Mouse (Mus musculus) neural tube, embryonic 13.5 days (tissue): ENCODE data around the gene Tph1. TPM values are rescaled to one million over a fixed set of nuclear protein-coding genes. Genes with fewer than 3 reads are reported as not detected.

ENCODE experiments used
- ATAC-seq: fragments of 200-750 bp; cut with Nextera tagmentation; 2 replicates; pipeline ENCODE4 v1.8.0; 2017; ENCODE audit warnings: low read depth, mild to moderate bottlenecking, moderate TSS enrichment, moderate library complexity
- H3K27ac ChIP-seq: fragments of 300-500 bp; sonication (generic); replicated peaks from 2 replicates; pipeline ENCODE4 v1.5.1; 2015; ENCODE audit warnings: moderate library complexity, mild to moderate bottlenecking, inconsistent platforms
- H3K27me3 ChIP-seq: fragments of 300-500 bp; sonication (generic); 2 replicates; pipeline ENCODE4 v1.6.1; 2015; ENCODE audit warnings: mild to moderate bottlenecking, inconsistent platforms
- H3K36me3 ChIP-seq: fragments of 300-500 bp; sonication (generic); 2 replicates; pipeline ENCODE4 v1.6.1; 2015; ENCODE audit warnings: mild to moderate bottlenecking, inconsistent platforms
- H3K4me1 ChIP-seq: fragments of 300-500 bp; sonication (generic); replicated peaks from 2 replicates; pipeline ENCODE4 v1.6.1; 2015; ENCODE audit warnings: inconsistent platforms
- H3K4me2 ChIP-seq: fragments of 300-500 bp; sonication (generic); 2 replicates; pipeline ENCODE4 v1.6.1; 2015; ENCODE audit warnings: inconsistent platforms, mild to moderate bottlenecking, moderate library complexity
- H3K4me3 ChIP-seq: fragments of 300-500 bp; sonication (generic); 2 replicates; pipeline ENCODE4 v1.5.1; 2015; ENCODE audit warnings: mild to moderate bottlenecking, inconsistent platforms
- H3K9ac ChIP-seq: fragments of 300-500 bp; sonication (generic); 2 replicates; pipeline ENCODE4 v1.6.1; 2015; ENCODE audit warnings: moderate library complexity, mild to moderate bottlenecking, inconsistent platforms
- H3K9me3 ChIP-seq: fragments of 300-500 bp; sonication (generic); 2 replicates; pipeline ENCODE4 v1.6.1; 2016; ENCODE audit warnings: inconsistent platforms
- WGBS: fragments of 180-500 bp; shearing (Covaris S2); methylation state at CpG from one replicate; pipeline ENCODE4 v1.1.7; 2015; 5-methylcytosine and 5-hydroxymethylcytosine counted together
- polyA plus RNA-seq: library from polyadenylated mRNA; unstranded; fragments of >200 nt; fragmentation: Nextera tagmentation; extraction: Ambion mirVana; gene quantifications from 2 replicates; pipeline ENCODE4 v1.2.1, GENCODE M21; 2015

Gene Tph1
- polyA plus RNA-seq, 1 experiment from 2014 or later: 0.60 TPM

DNA sequence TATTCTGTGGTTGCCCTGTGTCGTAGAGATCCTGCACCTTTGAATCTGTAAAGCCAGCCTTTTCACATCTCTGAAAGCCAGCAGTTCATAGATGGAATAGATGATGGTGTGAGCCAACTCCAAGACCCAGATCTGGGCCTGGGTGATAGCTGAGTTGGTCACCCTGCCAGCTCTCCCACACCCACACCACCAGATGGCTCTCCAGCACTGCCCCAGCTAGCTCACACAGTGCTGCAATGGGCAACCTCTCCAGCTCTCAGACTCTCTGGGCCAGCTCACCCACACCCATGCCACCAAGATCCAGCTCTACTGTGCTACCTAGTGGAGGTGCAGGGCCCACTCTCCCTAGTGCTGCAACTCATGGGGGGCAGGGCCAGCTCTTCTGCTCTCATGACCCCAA, 29.2 kb downstream of the Tph1 start:
- H3K9ac ChIP-seq: no peak overlapping the region
- no peaks in the 10 kb centered on the region for H3K36me3 ChIP-seq
- H3K4me3 ChIP-seq: no peak overlapping the region
- ATAC-seq: no peak
- peaks cover 9% of the 10 kb centered on the region; the same call in 1 of the 2 replicates for H3K27me3 ChIP-seq
- peaks cover 18% of the 10 kb centered on the region for H3K4me1 ChIP-seq
- H3K27ac ChIP-seq: no peak overlapping the region
- 88% methylated on average over 1 of the region's 1 CpGs for WGBS
- no peaks in the 10 kb centered on the region for H3K9me3 ChIP-seq
- no peak overlapping the region for H3K4me2 ChIP-seq

DNA sequence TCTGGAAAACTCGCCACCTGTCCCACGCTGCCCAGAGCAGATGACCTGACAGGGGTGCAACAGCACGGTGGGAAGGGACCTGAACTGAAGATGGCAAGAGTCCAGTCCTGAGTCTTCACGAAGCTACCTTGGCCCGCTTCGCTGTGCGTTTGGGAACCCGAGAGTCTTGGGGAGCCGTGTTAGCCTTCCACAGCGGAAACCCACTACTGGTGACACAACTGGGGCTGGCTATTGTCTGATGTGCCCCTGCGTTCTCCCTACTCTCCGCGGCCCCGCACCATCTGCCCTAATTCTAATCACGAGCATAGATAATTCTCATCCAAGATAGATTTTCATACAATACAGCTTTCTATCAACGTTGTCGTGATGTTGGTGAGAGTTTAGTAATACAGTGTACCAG, 32.3 kb downstream of the Tph1 start:
- Histone ChIP-seq H3K4me2 (peak overlapping the region; percentile 84), H3K4me1 (peaks cover 29% of the 10 kb centered on the region), H3K4me3 (peak overlapping the region; percentile 72), H3K9ac (peak overlapping the region; percentile 83), H3K27ac (peak overlapping the region; percentile 90), H3K9me3 (no peaks in the 10 kb centered on the region), H3K36me3 (no peaks in the 10 kb centered on the region), H3K27me3 (peaks cover 9% of the 10 kb centered on the region; the same call in 1 of the 2 replicates)
- 13% methylated on average over 17 of the region's 17 CpGs for WGBS
- no peak; the same call in 1 of the 2 replicates for ATAC-seq

DNA sequence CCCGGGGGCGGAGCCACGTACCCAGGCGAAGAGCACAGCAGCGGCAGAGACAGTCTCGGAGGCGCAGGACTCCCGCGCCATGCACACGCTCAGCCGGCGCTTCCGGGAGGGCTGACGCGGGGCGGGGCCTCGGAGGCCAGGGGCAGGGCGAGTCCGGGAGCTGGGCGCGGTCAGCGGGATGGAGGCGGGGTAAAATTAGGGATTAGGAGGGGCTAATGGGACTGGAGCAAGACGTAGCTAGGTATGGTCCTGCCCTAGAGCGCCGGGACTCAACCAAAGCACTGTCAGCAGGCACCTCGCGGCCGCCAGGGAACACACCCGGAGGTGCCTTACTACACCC, 32.7 kb downstream of the Tph1 start, which contains the start of gene Sergef:
Sergef (minus strand) TSS at position 116 of the 340 bp plus-strand sequence.
- peak within 1 kb of the TSS; percentile 90 for H3K27ac ChIP-seq
- H3K36me3 ChIP-seq: no peaks in the 10 kb centered on the region
- H3K27me3 ChIP-seq: peaks cover 9% of the 10 kb centered on the region; the same call in 1 of the 2 replicates
- H3K9me3 ChIP-seq: no peaks in the 10 kb centered on the region
- H3K4me3 ChIP-seq: peak within 1 kb of the TSS; percentile 72
- WGBS: under 1% methylated on average over 30 of the region's 30 CpGs
- H3K9ac ChIP-seq: peak within 1 kb of the TSS; percentile 83
- peak within 1 kb of the TSS; percentile 84 for H3K4me2 ChIP-seq
- peaks cover 29% of the 10 kb centered on the region for H3K4me1 ChIP-seq
- ATAC-seq: peak; percentile 96

GRCm38 (mm10) chr7:46638889-46639691, 33.2 kb downstream of the Tph1 start:
- H3K4me1 ChIP-seq: peaks cover 29% of the 10 kb centered on the region
- peaks cover 9% of the 10 kb centered on the region; the same call in 1 of the 2 replicates for H3K27me3 ChIP-seq
- H3K4me2 ChIP-seq: peak overlapping the region; percentile 84
- WGBS: 9% methylated on average over 32 of the region's 32 CpGs
- H3K9ac ChIP-seq: peak overlapping the region; percentile 83
- H3K4me3 ChIP-seq: peak overlapping the region; percentile 72
- peak; percentile 47 for ATAC-seq
- H3K9me3 ChIP-seq: no peaks in the 10 kb centered on the region
- peak overlapping the region; percentile 90 for H3K27ac ChIP-seq
- 0 out of 2 replicates have a peak, but pooled peaks cover 4% of the 10 kb centered on the region for H3K36me3 ChIP-seq

GRCm38 (mm10) chr7:46628375-46628975, 43.9 kb downstream of the Tph1 start:
- H3K27me3 ChIP-seq: no peaks in the 10 kb centered on the region
- no peak overlapping the region for H3K4me3 ChIP-seq
- no peaks in the 10 kb centered on the region for H3K9me3 ChIP-seq
- peaks cover 9% of the 10 kb centered on the region; the same call in 1 of the 2 replicates for H3K4me1 ChIP-seq
- H3K27ac ChIP-seq: no peak overlapping the region
- H3K36me3 ChIP-seq: peaks cover 61% of the 10 kb centered on the region
- ATAC-seq: no peak
- H3K4me2 ChIP-seq: no peak overlapping the region
- 0 out of 2 replicates have a peak overlapping the region, but pooled peaks have one; percentile 34 for H3K9ac ChIP-seq
- WGBS: 35% methylated on average over 8 of the region's 8 CpGs

- Histone ChIP-seq H3K4me2 (no peak overlapping the region), H3K4me3 (no peak overlapping the region), H3K4me1 (peaks cover 6% of the 10 kb centered on the region; the same call in 1 of the 2 replicates), H3K36me3 (peaks cover 49% of the 10 kb centered on the region), H3K27me3 (no peaks in the 10 kb centered on the region), H3K27ac (no peak overlapping the region), H3K9ac (no peak overlapping the region), H3K9me3 (no peaks in the 10 kb centered on the region)
- 65% methylated on average over 2 of the region's 3 CpGs for WGBS
- ATAC-seq: no peak
Observed at GRCm38 (mm10) chr7:46623979-46624378, 48.4 kb downstream of the Tph1 start.

DNA sequence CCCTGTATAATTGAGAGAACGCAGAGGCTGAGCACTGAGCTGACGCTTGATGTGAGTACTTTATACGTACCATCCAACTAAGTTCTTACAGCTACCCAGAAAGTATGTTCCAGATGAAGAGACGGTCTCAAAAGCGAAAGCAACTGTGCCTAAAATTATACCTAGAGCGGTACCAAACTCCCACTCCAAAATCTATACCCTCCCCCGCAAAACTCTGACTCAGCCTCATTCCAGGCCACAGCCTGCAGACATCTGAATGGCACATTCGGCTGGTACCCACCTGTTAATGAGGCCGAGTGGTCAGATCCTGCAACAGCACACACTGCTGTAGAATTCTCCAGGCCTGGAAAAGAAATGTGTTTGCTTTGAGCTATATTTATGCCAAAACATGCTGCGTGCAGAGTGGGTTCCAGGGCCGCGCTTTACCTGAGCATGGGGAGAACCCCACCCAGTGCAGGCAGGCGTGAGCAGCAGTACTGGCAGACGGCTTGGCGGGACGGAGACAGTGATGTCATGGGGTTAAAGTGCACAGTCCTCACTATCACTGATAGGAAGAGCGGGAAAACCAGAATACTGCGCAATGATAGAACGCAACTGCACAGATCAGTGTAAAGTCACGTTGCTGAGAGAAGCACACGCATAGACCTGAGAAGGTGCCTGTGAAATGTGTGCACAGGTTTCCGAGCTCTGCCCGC, 53.8 kb downstream of the Tph1 start:
- no peaks in the 10 kb centered on the region for H3K9me3 ChIP-seq
- no peak overlapping the region for H3K4me2 ChIP-seq
- H3K4me1 ChIP-seq: no peaks in the 10 kb centered on the region
- 93% methylated on average over 23 of the region's 23 CpGs for WGBS
- no peak overlapping the region for H3K9ac ChIP-seq
- no peak for ATAC-seq
- peaks cover 44% of the 10 kb centered on the region for H3K36me3 ChIP-seq
- no peak overlapping the region for H3K27ac ChIP-seq
- H3K27me3 ChIP-seq: no peaks in the 10 kb centered on the region
- no peak overlapping the region for H3K4me3 ChIP-seq

DNA sequence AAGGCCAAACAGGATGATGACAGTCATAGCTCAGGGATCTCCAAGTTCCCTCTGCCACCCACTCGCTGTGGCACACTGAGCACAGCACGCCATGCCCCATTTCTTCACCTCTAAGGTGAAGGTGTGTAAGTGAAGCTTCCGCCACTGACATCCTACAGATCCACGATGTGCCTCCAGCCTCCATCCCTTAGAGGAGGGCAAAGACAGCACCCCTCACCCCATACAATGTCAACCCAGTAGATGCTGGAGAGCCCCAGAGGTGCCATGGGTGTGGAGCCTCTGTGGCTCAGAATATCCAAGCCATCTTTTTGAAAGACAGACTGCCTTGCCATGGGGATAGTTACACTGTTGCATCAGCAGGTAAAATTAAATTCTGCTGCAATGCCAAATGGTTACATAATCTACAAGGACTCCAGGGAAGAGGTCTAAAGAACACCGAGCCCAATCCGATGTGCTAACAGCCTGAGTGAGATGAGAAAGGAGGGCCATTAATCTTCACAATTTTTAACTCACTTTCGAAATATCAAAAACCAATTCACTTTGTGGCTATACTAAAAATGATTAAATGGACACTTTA, 55.8 kb downstream of the Tph1 start:
- Histone ChIP-seq H3K9me3 (no peaks in the 10 kb centered on the region), H3K4me2 (no peak overlapping the region), H3K27ac (no peak overlapping the region), H3K4me3 (no peak overlapping the region), H3K9ac (no peak overlapping the region), H3K27me3 (no peaks in the 10 kb centered on the region), H3K36me3 (peaks cover 51% of the 10 kb centered on the region), H3K4me1 (no peaks in the 10 kb centered on the region)
- no peak for ATAC-seq
- WGBS: 88% methylated on average over 7 of the region's 7 CpGs

GRCm38 (mm10) chr7:46615256-46615977, 56.9 kb downstream of the Tph1 start:
- Histone ChIP-seq H3K27ac (no peak overlapping the region), H3K9ac (no peak overlapping the region), H3K36me3 (peaks cover 40% of the 10 kb centered on the region), H3K4me1 (no peaks in the 10 kb centered on the region), H3K4me3 (no peak overlapping the region), H3K9me3 (no peaks in the 10 kb centered on the region), H3K4me2 (no peak overlapping the region), H3K27me3 (no peaks in the 10 kb centered on the region)
- no peak for ATAC-seq
- WGBS: 73% methylated on average over 5 of the region's 5 CpGs

- H3K4me3 ChIP-seq: no peak overlapping the region
- no peaks in the 10 kb centered on the region for H3K4me1 ChIP-seq
- ATAC-seq: no peak
- no peak overlapping the region for H3K9ac ChIP-seq
- H3K27ac ChIP-seq: no peak overlapping the region
- no peak overlapping the region for H3K4me2 ChIP-seq
- no peaks in the 10 kb centered on the region for H3K27me3 ChIP-seq
- H3K36me3 ChIP-seq: peaks cover 32% of the 10 kb centered on the region
- no peaks in the 10 kb centered on the region for H3K9me3 ChIP-seq
- WGBS: 95% methylated on average over 12 of the region's 12 CpGs
Observed at GRCm38 (mm10) chr7:46614263-46614662, 58.1 kb downstream of the Tph1 start.

DNA sequence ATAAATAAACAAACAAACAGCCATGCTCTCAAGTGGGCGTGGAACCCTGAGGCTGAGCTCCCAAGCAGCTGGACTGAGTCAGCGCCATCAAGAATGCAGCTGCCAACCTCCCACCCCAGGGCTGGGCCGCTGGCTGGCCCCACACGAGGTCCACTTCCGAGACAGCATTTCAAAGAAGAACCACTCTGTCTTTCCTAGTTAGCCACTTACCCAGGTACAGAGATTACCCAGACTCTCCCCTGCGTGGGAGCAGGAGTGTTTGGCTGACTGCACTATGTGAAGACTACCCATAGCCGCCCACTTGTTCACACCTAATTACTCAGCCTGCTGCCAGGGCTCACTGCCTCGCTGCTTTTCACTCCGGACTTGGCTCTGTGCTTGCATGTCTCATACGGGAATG, 59.2 kb downstream of the Tph1 start:
- no peak overlapping the region for H3K27ac ChIP-seq
- H3K4me2 ChIP-seq: no peak overlapping the region
- peaks cover 22% of the 10 kb centered on the region for H3K36me3 ChIP-seq
- ATAC-seq: no peak
- no peaks in the 10 kb centered on the region for H3K9me3 ChIP-seq
- no peak overlapping the region for H3K4me3 ChIP-seq
- no peak overlapping the region for H3K9ac ChIP-seq
- no peaks in the 10 kb centered on the region for H3K27me3 ChIP-seq
- WGBS: 80% methylated on average over 10 of the region's 10 CpGs
- no peaks in the 10 kb centered on the region for H3K4me1 ChIP-seq
